Mouse (Mus musculus): Measurements from ENCODE around the gene Gm20696.

DNA sequence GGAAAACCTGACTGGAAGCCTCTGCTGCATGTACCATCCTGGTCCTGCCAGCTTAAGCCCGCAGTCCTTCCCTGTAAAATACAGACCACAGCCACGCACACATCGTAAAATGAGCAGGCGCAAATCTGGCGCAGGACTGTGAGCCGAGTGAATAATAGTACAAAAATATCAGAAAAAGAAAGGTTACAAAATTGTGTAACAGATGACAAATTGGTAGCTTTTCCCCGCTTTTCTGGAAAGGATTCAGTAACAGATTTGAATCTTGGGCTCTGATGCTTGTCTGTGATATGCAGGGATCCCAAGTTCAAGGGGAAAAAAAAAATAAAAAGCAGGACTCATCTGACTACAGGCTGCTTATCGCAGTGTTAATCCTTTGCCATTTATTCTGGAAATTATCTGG, 289.9 kb downstream of the Gm20696 start:
- TF ChIP-seq CTCF (IDR thresholded peaks at IDR 0.05; ENCODE audit: low read depth, low read length) (no peak), GATA1 (IDR thresholded peaks at IDR 0.05; ENCODE audit: borderline replicate concordance, low read length) (no peak), POLR2AphosphoS5 (IDR thresholded peaks at IDR 0.05; ENCODE audit: insufficient replicate concordance, low read depth, low read length) (no peak)

Data from G1E (cell line).